Mouse (Mus musculus) lung, embryonic 15.5 days (tissue): ENCODE measurements at regions not wholly inside any gene's neighbourhood (a gene's known extent, or its start where the extent isn't known, plus 50 kb on each side); places are given as distances from the start of the nearest gene placed in this dataset.
A peak's percentile ranks its signal among the peaks of the same experiment; 100 is the strongest.

Experiments
- ATAC-seq: fragments of 200-750 bp; cut with Nextera tagmentation; 2 replicates; pipeline ENCODE4 v1.8.0; 2017; ENCODE audit warnings: moderate number of reproducible peaks, borderline replicate concordance; ENCODE audit not compliant: low FRiP score, low TSS enrichment; ENCODE audit errors: extremely low read depth
- H3K27ac ChIP-seq: fragments of 300-500 bp; sonication (generic); 2 replicates; pipeline ENCODE4 v1.5.1; 2015; ENCODE audit warnings: moderate library complexity, mild to moderate bottlenecking, inconsistent platforms
- H3K27me3 ChIP-seq: fragments of 300-500 bp; sonication (generic); 2 replicates; pipeline ENCODE4 v1.6.1; 2015; ENCODE audit warnings: inconsistent platforms
- H3K36me3 ChIP-seq: fragments of 300-500 bp; sonication (generic); 2 replicates; pipeline ENCODE4 v1.6.1; 2015; ENCODE audit warnings: inconsistent platforms
- H3K4me1 ChIP-seq: fragments of 300-500 bp; sonication (generic); 2 replicates; pipeline ENCODE4 v1.6.1; 2015; ENCODE audit warnings: inconsistent platforms
- H3K4me2 ChIP-seq: fragments of 300-500 bp; sonication (generic); 2 replicates; pipeline ENCODE4 v1.6.1; 2015; ENCODE audit warnings: inconsistent platforms, mild to moderate bottlenecking, moderate library complexity
- H3K4me3 ChIP-seq: fragments of 300-500 bp; sonication (generic); 2 replicates; pipeline ENCODE4 v1.5.1; 2015; ENCODE audit warnings: mild to moderate bottlenecking, inconsistent platforms
- H3K9ac ChIP-seq: fragments of 300-500 bp; sonication (generic); 2 replicates; pipeline ENCODE4 v1.6.1; 2015; ENCODE audit warnings: inconsistent platforms
- H3K9me3 ChIP-seq: fragments of 300-500 bp; sonication (generic); 2 replicates; pipeline ENCODE4 v1.6.1; 2016; ENCODE audit warnings: inconsistent platforms
- WGBS: fragments of 180-500 bp; shearing (Covaris S2); methylation state at CpG from one replicate; pipeline ENCODE4 v1.1.7; 2015; 5-methylcytosine and 5-hydroxymethylcytosine counted together

DNA sequence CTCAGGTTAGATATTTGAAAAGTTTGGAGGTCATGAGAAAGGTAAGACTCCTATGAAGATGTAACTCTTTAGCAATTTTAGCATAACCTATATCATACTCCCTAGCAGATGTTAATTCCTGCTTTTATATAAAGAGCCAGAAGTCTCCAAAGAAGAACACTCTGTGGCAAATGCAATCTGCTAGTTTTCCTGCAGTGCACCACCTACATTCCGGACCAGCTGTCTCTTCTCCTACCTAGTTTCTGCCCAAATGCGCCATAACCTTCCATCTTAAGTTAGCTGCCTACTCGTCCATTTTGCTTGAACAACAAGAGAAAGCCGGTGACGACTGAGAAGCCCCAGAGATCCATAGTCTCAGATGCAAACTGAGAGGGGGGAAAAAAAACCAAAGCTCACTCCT lies 124.5 kb upstream of the Hmga2 start:
- no peaks in the 10 kb centered on the region for H3K36me3 ChIP-seq
- H3K4me2 ChIP-seq = no peak overlapping the region
- no peak overlapping the region for H3K27ac ChIP-seq
- no peak overlapping the region for H3K9ac ChIP-seq
- H3K4me3 ChIP-seq = no peak overlapping the region
- peaks cover 5% of the 10 kb centered on the region for H3K4me1 ChIP-seq
- no peak for ATAC-seq
- no peaks in the 10 kb centered on the region for H3K9me3 ChIP-seq
- 86% methylated on average over 5 of the region's 5 CpGs for WGBS
- no peaks in the 10 kb centered on the region for H3K27me3 ChIP-seq

DNA sequence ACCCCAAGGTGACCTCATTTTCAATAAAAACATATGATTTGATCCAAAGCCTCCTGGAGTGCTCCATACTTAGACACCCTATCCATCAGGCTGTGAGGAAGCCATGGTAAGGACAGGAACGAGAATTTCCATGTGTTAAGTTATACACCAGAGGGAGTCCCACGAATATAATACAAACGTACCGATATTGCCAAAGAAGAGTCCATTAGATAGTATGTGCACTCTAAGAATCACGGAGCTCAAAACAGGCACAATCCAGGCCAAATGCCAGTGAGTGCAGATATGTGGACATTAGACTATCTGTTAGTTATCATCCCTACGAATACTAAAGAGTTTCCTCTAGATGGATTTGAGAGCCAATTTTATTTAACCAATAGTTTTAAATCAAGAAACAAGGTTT lies 123.3 kb upstream of the Hmga2 start:
- Histone ChIP-seq H3K4me3 (no peak overlapping the region), H3K4me2 (no peak overlapping the region), H3K36me3 (no peaks in the 10 kb centered on the region), H3K9ac (no peak overlapping the region), H3K9me3 (no peaks in the 10 kb centered on the region), H3K4me1 (peaks cover 5% of the 10 kb centered on the region), H3K27ac (no peak overlapping the region), H3K27me3 (no peaks in the 10 kb centered on the region)
- WGBS = 53% methylated on average over 6 of the region's 6 CpGs
- no peak for ATAC-seq

DNA sequence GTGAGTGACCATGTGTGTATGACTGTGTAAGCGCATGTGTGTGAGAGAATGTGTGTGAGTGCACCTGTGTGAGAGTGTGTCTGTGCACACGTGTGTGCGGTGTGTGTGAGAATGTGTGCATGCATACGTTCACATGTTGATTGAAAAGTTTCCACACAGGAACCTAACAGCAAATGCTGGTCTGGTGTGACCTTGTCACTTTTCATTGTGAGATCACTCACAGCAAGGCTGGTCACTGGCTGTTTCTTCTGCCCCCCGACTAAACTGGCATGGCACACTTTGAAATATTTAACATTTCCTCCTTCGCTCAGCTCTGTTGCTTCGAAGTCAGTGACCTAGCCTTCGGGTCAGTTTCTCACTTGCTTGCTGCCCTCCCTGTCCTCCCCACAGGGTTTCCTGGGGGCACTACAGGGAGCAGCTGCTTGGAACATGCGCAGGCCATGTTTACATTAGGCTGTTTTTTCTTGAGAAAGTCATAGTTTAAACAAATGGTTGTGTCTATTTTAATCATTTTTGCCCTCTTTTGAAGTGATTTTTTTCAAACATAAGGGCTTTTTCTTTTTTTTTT lies 121.1 kb upstream of the Hmga2 start:
- Histone ChIP-seq H3K27ac (no peak overlapping the region), H3K36me3 (no peaks in the 10 kb centered on the region), H3K4me2 (no peak overlapping the region), H3K4me1 (peaks cover 5% of the 10 kb centered on the region), H3K9me3 (no peaks in the 10 kb centered on the region), H3K9ac (no peak overlapping the region), H3K4me3 (no peak overlapping the region), H3K27me3 (no peaks in the 10 kb centered on the region)
- 28% methylated on average over 9 of the region's 9 CpGs for WGBS
- peak; percentile 59; the same call in 1 of the 2 replicates for ATAC-seq

DNA sequence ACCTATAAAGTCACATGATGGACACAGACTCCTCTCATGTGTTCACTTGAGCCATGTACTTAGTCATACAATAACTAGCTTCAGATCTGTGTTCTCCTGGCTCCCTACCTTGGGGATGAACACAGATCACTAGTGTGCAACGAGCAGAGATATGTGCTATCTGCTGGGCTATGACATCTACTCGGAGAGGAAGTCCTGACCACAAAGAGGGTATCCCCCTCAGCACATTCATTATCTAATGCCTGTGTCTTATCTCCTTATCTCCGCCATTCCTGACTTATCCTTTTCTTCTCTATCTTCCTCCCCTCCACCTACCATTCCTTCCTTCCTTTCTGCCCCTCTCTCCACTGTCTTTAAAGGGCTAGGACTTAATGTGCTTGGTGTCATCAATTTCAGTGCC lies 118.9 kb upstream of the Hmga2 start:
- Histone ChIP-seq H3K4me2 (no peak overlapping the region), H3K4me1 (peaks cover 5% of the 10 kb centered on the region), H3K9me3 (no peaks in the 10 kb centered on the region), H3K4me3 (no peak overlapping the region), H3K36me3 (no peaks in the 10 kb centered on the region), H3K27ac (no peak overlapping the region), H3K9ac (no peak overlapping the region), H3K27me3 (no peaks in the 10 kb centered on the region)
- 83% methylated on average over 3 of the region's 3 CpGs for WGBS
- no peak for ATAC-seq

DNA sequence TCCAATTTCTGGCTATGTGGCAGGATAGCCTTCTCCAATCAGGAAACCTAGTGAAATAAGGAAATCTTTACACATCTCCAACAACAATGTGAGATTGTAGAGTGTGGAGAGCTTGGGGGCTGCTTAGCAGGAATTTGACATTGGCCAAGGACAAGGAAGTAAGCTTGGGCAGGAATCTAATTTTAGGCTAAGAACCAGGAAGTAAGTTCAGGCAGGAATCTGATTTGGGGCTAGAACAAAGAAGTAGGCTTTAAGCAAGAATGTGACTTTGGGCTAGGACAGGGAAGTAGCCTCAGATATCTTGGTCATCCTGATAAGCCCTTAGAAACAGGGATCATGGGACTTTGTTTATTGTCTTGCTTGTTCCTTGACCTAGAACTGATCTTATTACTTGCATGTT lies 117.6 kb upstream of the Hmga2 start:
- no peak overlapping the region for H3K4me2 ChIP-seq
- H3K9me3 ChIP-seq = no peaks in the 10 kb centered on the region
- H3K27me3 ChIP-seq = no peaks in the 10 kb centered on the region
- peaks cover 5% of the 10 kb centered on the region for H3K4me1 ChIP-seq
- H3K36me3 ChIP-seq = no peaks in the 10 kb centered on the region
- no peak overlapping the region for H3K9ac ChIP-seq
- ATAC-seq = no peak
- H3K27ac ChIP-seq = no peak overlapping the region
- H3K4me3 ChIP-seq = no peak overlapping the region

DNA sequence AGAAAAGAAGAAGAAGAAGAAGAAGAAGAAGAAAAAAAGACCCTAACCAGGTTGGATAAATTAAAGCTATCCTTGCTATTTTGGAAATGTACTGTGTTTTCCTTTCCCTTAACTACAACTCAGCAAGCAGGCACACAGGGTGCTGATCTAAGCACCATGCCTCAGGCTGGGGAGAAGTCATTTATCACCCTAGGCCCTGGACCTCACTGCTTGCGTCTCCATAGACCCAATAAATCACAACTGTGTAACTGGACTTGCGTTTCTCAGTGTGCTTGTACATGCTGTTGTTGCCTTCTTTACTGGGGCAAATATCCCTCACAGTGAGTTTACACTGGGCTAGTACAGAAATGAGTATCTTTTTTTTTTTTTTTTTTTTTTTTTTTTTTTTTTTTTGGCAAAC lies 113.4 kb upstream of the Hmga2 start:
- no peak overlapping the region for H3K9ac ChIP-seq
- no peak overlapping the region for H3K27ac ChIP-seq
- no peak overlapping the region for H3K4me3 ChIP-seq
- H3K9me3 ChIP-seq = no peaks in the 10 kb centered on the region
- no peaks in the 10 kb centered on the region for H3K27me3 ChIP-seq
- H3K4me1 ChIP-seq = no peaks in the 10 kb centered on the region
- WGBS = 62% methylated on average over 2 of the region's 2 CpGs
- ATAC-seq = no peak
- H3K36me3 ChIP-seq = no peaks in the 10 kb centered on the region
- no peak overlapping the region for H3K4me2 ChIP-seq

DNA sequence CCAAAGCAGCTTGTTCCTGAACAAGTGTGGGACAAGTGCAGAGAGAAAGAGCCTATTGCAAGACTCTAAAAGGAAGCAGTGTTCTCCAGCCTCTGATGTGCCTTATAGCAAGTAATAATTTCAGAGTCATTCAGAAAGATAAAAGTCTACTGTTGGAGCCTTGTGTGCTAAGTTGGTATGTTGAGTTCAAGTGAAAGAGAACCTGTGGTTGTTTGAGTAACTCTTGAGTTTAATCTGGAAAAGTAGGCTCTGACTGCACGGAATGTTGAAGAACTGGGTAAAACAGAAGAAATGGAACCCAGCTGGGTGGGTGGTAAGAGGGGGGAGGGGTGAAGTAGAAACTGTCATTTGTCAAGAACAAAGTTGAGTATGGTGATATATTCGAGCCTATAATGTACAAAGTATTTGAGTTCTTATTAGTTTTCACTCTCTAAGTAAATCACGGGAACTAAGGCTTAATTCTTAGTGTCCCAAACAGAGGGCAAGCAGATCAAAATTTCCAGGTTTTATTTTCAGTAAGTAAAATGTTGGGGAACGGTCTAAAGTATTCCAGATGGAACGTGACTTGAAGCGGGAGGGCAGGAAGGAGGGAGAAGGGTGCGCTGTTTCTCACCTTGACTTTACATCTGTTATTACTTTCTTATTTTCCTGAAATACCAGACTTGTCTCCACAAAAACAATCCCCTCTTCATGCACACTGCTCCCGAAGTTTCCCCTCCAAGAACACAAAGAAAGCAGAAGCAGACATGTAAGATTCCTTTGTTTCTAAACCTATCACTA lies 111.8 kb upstream of the Hmga2 start:
- WGBS = 54% methylated on average over 8 of the region's 8 CpGs
- Histone ChIP-seq H3K9ac (no peak overlapping the region), H3K4me3 (no peak overlapping the region), H3K36me3 (no peaks in the 10 kb centered on the region), H3K27me3 (no peaks in the 10 kb centered on the region), H3K27ac (peak overlapping the region; percentile 63), H3K4me2 (no peak overlapping the region), H3K9me3 (no peaks in the 10 kb centered on the region), H3K4me1 (peaks cover 2% of the 10 kb centered on the region; the same call in 1 of the 2 replicates)
- peak; percentile 19; the same call in 1 of the 2 replicates for ATAC-seq

DNA sequence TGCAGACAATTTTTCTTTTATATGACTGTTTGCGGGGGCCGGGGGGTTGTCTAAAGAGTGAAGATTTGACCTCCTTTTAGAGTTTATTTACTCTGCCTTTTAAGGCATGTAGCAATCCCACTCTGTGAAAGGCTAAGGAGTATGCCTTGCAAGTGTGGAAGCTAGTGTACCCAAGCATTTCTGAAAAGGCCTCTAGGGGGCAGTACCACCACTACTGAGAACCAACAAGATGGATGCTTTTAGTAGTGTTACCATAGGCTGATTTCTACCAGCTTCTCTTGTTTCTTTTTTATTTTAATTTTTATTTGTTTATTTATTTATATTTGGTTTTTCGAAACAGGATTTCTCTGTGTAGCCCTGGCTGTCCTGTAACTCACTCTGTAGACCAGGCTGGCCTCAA lies 110.9 kb upstream of the Hmga2 start:
- H3K27me3 ChIP-seq = no peaks in the 10 kb centered on the region
- WGBS = 64% methylated on average over 3 of the region's 3 CpGs
- no peak overlapping the region for H3K9ac ChIP-seq
- H3K4me2 ChIP-seq = no peak overlapping the region
- H3K27ac ChIP-seq = peak overlapping the region; percentile 63
- peaks cover 11% of the 10 kb centered on the region for H3K4me1 ChIP-seq
- no peaks in the 10 kb centered on the region for H3K36me3 ChIP-seq
- H3K9me3 ChIP-seq = no peaks in the 10 kb centered on the region
- no peak for ATAC-seq
- no peak overlapping the region for H3K4me3 ChIP-seq

DNA sequence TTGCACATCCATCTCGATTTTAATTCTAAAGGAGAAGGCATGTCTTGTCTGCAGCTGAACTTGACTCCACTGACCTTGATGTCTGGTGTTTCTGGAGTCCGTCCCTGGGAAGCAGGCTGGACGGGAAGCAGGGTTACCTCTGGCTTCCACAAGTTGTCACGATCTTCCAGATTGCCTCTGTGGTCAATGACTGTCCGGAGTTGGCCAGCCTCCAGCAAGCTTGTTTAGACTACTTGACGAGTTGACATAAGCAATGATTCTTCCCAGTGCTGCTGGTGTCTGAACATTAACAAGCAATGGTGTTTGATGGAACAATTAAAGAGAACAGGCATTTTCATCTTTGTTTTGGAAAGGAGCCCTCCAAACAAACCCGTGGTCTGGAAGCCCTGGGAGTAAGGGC lies 106.2 kb upstream of the Hmga2 start:
- Histone ChIP-seq H3K9ac (no peak overlapping the region), H3K36me3 (no peaks in the 10 kb centered on the region), H3K27ac (no peak overlapping the region), H3K4me2 (0 out of 2 replicates have a peak overlapping the region, but pooled peaks have one; percentile 2), H3K9me3 (no peaks in the 10 kb centered on the region), H3K4me1 (peaks cover 14% of the 10 kb centered on the region), H3K4me3 (no peak overlapping the region), H3K27me3 (no peaks in the 10 kb centered on the region)
- no peak for ATAC-seq
- WGBS = 13% methylated on average over 7 of the region's 7 CpGs

DNA sequence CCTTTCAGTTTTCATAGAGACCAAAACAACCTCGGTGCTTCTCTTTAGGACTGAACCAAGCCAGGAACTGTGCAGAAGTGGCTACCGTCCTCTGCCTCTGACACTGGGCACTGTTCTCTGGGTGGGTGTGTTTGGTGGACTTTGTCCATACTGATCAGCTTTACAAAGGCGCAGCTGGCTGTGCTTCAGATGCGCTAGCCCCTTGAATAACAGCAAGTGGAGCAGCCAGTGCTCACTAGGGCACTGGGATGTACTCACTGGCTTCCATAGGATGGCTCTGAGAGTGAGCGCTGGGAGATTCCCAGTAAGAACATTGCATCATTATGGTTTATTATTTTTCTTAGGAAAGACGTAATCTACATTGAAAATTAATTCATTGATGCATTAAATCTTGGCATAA lies 105.3 kb upstream of the Hmga2 start:
- Histone ChIP-seq H3K9ac (no peak overlapping the region), H3K4me1 (peaks cover 14% of the 10 kb centered on the region), H3K9me3 (no peaks in the 10 kb centered on the region), H3K36me3 (no peaks in the 10 kb centered on the region), H3K4me3 (no peak overlapping the region), H3K27ac (no peak overlapping the region), H3K4me2 (no peak overlapping the region), H3K27me3 (no peaks in the 10 kb centered on the region)
- 86% methylated on average over 6 of the region's 6 CpGs for whole genome bisulfite sequencing
- no peak for ATAC-seq

DNA sequence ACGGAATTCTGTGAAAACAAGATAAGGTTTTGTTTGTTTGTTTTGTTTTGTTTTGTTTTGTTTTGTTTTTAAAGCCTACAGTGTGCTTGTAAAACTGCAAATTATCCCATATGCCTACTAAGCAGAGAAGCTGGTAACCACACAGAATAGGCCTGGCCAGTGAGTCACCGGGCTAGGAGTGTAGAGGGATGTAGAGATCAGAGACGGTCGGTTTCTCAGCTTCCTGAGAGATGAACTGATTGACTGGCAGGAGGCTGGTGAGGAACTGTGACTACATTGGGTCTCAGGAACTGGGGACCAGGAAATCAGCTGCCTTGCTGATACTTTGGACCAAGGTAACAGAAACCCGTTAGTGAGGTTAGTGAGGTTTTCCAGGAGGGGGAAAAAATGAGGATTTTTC lies 100.6 kb upstream of the Hmga2 start:
- H3K9me3 ChIP-seq = no peaks in the 10 kb centered on the region
- no peaks in the 10 kb centered on the region for H3K36me3 ChIP-seq
- no peak overlapping the region for H3K27ac ChIP-seq
- ATAC-seq = no peak
- H3K4me2 ChIP-seq = no peak overlapping the region
- 66% methylated on average over 5 of the region's 5 CpGs for WGBS
- no peak overlapping the region for H3K4me3 ChIP-seq
- H3K27me3 ChIP-seq = no peaks in the 10 kb centered on the region
- peaks cover under 1% of the 10 kb centered on the region; the same call in 1 of the 2 replicates for H3K4me1 ChIP-seq
- no peak overlapping the region for H3K9ac ChIP-seq

DNA sequence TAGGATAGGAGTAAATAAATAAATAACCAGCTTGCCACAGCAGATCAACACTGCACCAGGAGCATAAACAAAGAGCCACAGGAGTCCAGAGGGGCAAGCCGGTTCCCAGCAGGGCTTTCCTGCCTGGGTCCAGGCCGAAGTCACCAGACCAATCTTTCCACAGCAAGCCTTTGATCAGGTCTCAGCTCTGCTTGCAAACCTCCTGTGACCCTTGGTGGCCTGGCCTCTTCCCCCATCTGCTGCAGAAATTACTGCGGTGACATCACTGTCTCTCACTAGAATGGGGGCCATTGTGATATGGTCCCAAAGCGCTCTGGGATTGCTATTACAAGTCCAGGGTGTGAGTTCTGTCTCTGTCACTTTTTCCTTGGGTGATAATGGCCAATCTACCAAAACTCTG lies 99.9 kb upstream of the Hmga2 start:
- H3K9ac ChIP-seq = no peak overlapping the region
- H3K4me1 ChIP-seq = 0 out of 2 replicates have a peak, but pooled peaks cover 3% of the 10 kb centered on the region
- H3K27ac ChIP-seq = no peak overlapping the region
- H3K9me3 ChIP-seq = no peaks in the 10 kb centered on the region
- no peak overlapping the region for H3K4me2 ChIP-seq
- no peak for ATAC-seq
- 33% methylated on average over 4 of the region's 4 CpGs for WGBS
- no peak overlapping the region for H3K4me3 ChIP-seq
- no peaks in the 10 kb centered on the region for H3K36me3 ChIP-seq
- no peaks in the 10 kb centered on the region for H3K27me3 ChIP-seq
